Mouse (Mus musculus) MEL (cell line): Measurements from ENCODE around the gene Sec24d.

Experiments
- CHD2 ChIP-seq: IDR thresholded peaks from 2 replicates; pipeline ENCODE4 v1.6.1; 2011; ENCODE audit warnings: low read length, improper control_type of control experiment
- CTCF ChIP-seq, 3 experiments: IDR thresholded peaks in 2 of 3; conservative IDR thresholded peaks in 1 of 3; 2 replicates each; pipeline ENCODE4 v1.5.1; 2011 to 2012; ENCODE audit warnings: low read length in 3 of 3, low read depth in 2 of 3, mild to moderate bottlenecking in 2 of 3, improper control_type of control experiment in 1 of 3, inconsistent platforms in 1 of 3, mixed read lengths in 1 of 3, moderate library complexity in 1 of 3; ENCODE audit not compliant: control insufficient read depth in 1 of 3, insufficient read depth in 1 of 3, poor library complexity in 1 of 3, severe bottlenecking in 1 of 3
- EP300 ChIP-seq, 2 experiments: IDR thresholded peaks; 2 replicates each; pipeline ENCODE4 v1.6.1; 2011; ENCODE audit warnings: improper control_type of control experiment in 2 of 2, low read length in 2 of 2, low read depth in 1 of 2, mild to moderate bottlenecking in 1 of 2
- GABPA ChIP-seq: IDR thresholded peaks from 2 replicates; pipeline ENCODE4 v1.6.1; 2012; ENCODE audit warnings: low read depth, mild to moderate bottlenecking, inconsistent platforms, low read length, improper control_type of control experiment, moderate library complexity
- JUND ChIP-seq: IDR thresholded peaks from 2 replicates; pipeline ENCODE4 v1.6.1; 2011; ENCODE audit warnings: low read depth, mild to moderate bottlenecking, improper control_type of control experiment, low read length
- MAFK ChIP-seq: IDR thresholded peaks from 2 replicates; pipeline ENCODE4 v1.6.1; 2011; ENCODE audit warnings: low read depth, mild to moderate bottlenecking, low read length, improper control_type of control experiment, borderline replicate concordance
- MEF2A ChIP-seq: IDR thresholded peaks from 2 replicates; pipeline ENCODE4 v1.6.1; 2014; ENCODE audit warnings: low read depth, mild to moderate bottlenecking, inconsistent platforms, low read length, improper control_type of control experiment; ENCODE audit not compliant: poor library complexity, insufficient replicate concordance, severe bottlenecking; ENCODE audit errors: extremely low read depth
- MXI1 ChIP-seq: IDR thresholded peaks from 2 replicates; pipeline ENCODE4 v1.6.1; 2011; ENCODE audit warnings: mild to moderate bottlenecking, low read depth, low read length, improper control_type of control experiment
- NRF1 ChIP-seq: IDR thresholded peaks from 2 replicates; pipeline ENCODE4 v1.6.1; 2014; ENCODE audit warnings: low read depth, mild to moderate bottlenecking, inconsistent platforms, low read length, improper control_type of control experiment, moderate library complexity; ENCODE audit not compliant: poor library complexity, insufficient read depth, severe bottlenecking
- POLR2A ChIP-seq, 2 experiments: IDR thresholded peaks; 2 replicates each; pipeline ENCODE4 v1.6.1; 2011 to 2012; ENCODE audit warnings: low read length in 2 of 2, mild to moderate bottlenecking in 2 of 2, control low read depth in 1 of 2, improper control_type of control experiment in 1 of 2, low read depth in 1 of 2, moderate library complexity in 1 of 2; ENCODE audit not compliant: control insufficient read depth in 1 of 2, insufficient read depth in 1 of 2, poor library complexity in 1 of 2
- TAL1 ChIP-seq: IDR thresholded peaks from 2 replicates; pipeline ENCODE4 v1.6.1; 2012; ENCODE audit warnings: mild to moderate bottlenecking, inconsistent platforms, low read length, moderate library complexity, mixed read lengths
- TCF12 ChIP-seq: IDR thresholded peaks from 2 replicates; pipeline ENCODE4 v1.6.1; 2014; ENCODE audit warnings: low read depth, mild to moderate bottlenecking, inconsistent platforms, low read length, improper control_type of control experiment, moderate library complexity
- USF1 ChIP-seq: IDR thresholded peaks from 2 replicates; pipeline ENCODE4 v1.6.1; 2014; ENCODE audit warnings: low read depth, mild to moderate bottlenecking, inconsistent platforms, low read length, improper control_type of control experiment, moderate library complexity
- ZC3H11A ChIP-seq: IDR thresholded peaks from 2 replicates; pipeline ENCODE4 v1.6.1; 2012; ENCODE audit warnings: low read depth, mild to moderate bottlenecking, inconsistent platforms, low read length, improper control_type of control experiment

DNA sequence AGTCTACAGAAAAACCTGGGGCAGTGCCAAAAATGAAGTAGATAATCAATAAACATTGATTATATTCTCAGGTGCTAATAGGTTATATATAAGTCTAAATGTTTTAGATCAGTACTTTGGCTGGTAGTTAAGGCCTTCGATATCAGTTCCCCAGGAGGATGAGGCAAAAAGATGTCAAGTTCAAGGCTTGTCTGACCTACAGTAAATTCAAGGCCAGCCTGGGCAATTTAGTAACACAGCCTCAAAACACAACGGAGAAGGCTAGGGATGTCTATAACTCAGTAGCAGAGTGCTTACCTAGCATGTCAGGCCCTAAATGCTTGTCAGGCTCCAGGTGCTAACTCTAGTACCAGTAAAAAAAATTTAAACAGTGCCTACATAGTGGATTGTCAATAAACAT lies 34.3 kb downstream of the Sec24d start:
- no peak for TF ChIP-seq USF1
- TF ChIP-seq CTCF (IDR thresholded peaks at IDR 0.05 in 2 of 3, conservative IDR thresholded peaks at IDR 0.05 in 1 of 3; ENCODE audit: control insufficient read depth in 1 of 3, insufficient read depth in 1 of 3, low read depth in 2 of 3, low read length in 3 of 3, poor library complexity in 1 of 3, severe bottlenecking in 1 of 3) = no peak
- TF ChIP-seq GABPA = no peak
- TF ChIP-seq TCF12 = no peak
- TF ChIP-seq EP300 (IDR thresholded peaks at IDR 0.05; ENCODE audit: low read depth in 1 of 2, low read length in 2 of 2) = no peak
- no peak for TF ChIP-seq CHD2
- TF ChIP-seq TAL1 = no peak
- no peak for TF ChIP-seq NRF1
- no peak for TF ChIP-seq MAFK
- TF ChIP-seq ZC3H11A = no peak
- TF ChIP-seq MEF2A = no peak
- no peak for TF ChIP-seq JUND
- TF ChIP-seq POLR2A (IDR thresholded peaks at IDR 0.05; ENCODE audit: control insufficient read depth in 1 of 2, insufficient read depth in 1 of 2, low read depth in 1 of 2, low read length in 2 of 2, poor library complexity in 1 of 2) = no peak
- TF ChIP-seq MXI1 = no peak
